Mouse (Mus musculus): Measurements from ENCODE around the gene Olfr764-ps1.

- no peak for TF ChIP-seq POLR2A (IDR thresholded peaks at IDR 0.05; ENCODE audit: low read depth, low read length)
- no peak for TF ChIP-seq CTCF (IDR thresholded peaks at IDR 0.05; ENCODE audit: extremely low read depth, insufficient read length, insufficient replicate concordance, low read depth, low read length)
Measured at GRCm38 (mm10) chr10:129028343-129028742, 11.4 kb downstream of the Olfr764-ps1 start.

Data from small intestine, adult 2 months (tissue).